Comparison of ENCODE assay signal across 15 mouse cellular contexts in genomic region chr6:76688831-76689230, GRCm38 (mm10).
DNase-seq lines count a peak whose midpoint lies in the region; ATAC-seq lines count a peak whose summit lies in the region.
"Had no signal": no experiment of that assay in that cellular context is flagged by ENCODE, and none has a peak within 500 bp of the region (broad histone marks: within the 10 kb centered on the region; RNA-seq: fewer than 3 reads in every experiment).

No protein-coding gene starts in this region.

- H3K9me3 ChIP-seq in hindbrain, embryonic 16.5 days (ENCODE audit: control insufficient read depth, low read length), result no peaks in the 10 kb centered on the region
- no peaks in the 10 kb centered on the region for H3K9me3 ChIP-seq in hindbrain, embryonic 13.5 days
- no peaks in the 10 kb centered on the region for H3K9me3 ChIP-seq in midbrain, embryonic 14.5 days (ENCODE audit: control insufficient read depth, low read length)
- H3K9me3 ChIP-seq in midbrain, embryonic 10.5 days (replicated peaks), result no peaks in the 10 kb centered on the region
- H3K9me3 ChIP-seq: neural tube, embryonic 12.5 days had no signal

- 0 out of 2 replicates have a peak, but pooled peaks have one; percentile 20 for ATAC-seq in hindbrain, embryonic 16.5 days
- no peak for ATAC-seq in hindbrain, embryonic 13.5 days (ENCODE audit: low FRiP score)
- ATAC-seq in midbrain, embryonic 14.5 days (ENCODE audit: low FRiP score, low TSS enrichment), result no peak
- ATAC-seq: CD4-positive, CD25-positive, alpha-beta regulatory T cell, adult 4 months had no signal

- no peak overlapping the region for H3K4me3 ChIP-seq in hindbrain, embryonic 16.5 days (ENCODE audit: low read length)
- H3K4me3 ChIP-seq in hindbrain, embryonic 13.5 days, result no peak overlapping the region
- H3K4me3 ChIP-seq in midbrain, embryonic 14.5 days (replicated peaks; ENCODE audit: low read depth, low read length), result no peak overlapping the region
- no peak overlapping the region for H3K4me3 ChIP-seq in midbrain, embryonic 10.5 days
- H3K4me3 ChIP-seq: neural tube, embryonic 12.5 days had no signal

- peaks cover 5% of the 10 kb centered on the region; the same call in 1 of the 2 replicates for H3K4me1 ChIP-seq in hindbrain, embryonic 16.5 days (ENCODE audit: control insufficient read depth, insufficient read depth, low read depth, low read length)
- peaks cover 10% of the 10 kb centered on the region for H3K4me1 ChIP-seq in hindbrain, embryonic 13.5 days (replicated peaks)
- H3K4me1 ChIP-seq in midbrain, embryonic 14.5 days (ENCODE audit: control insufficient read depth, insufficient read depth, low read length), result peaks cover 5% of the 10 kb centered on the region
- H3K4me1 ChIP-seq in midbrain, embryonic 10.5 days, result peaks cover 11% of the 10 kb centered on the region; the same call in 1 of the 2 replicates
- H3K4me1 ChIP-seq: neural tube, embryonic 12.5 days had no signal

- no peak overlapping the region for H3K9ac ChIP-seq in hindbrain, embryonic 16.5 days (ENCODE audit: low read depth, low read length)
- H3K9ac ChIP-seq in hindbrain, embryonic 13.5 days, result no peak overlapping the region
- H3K9ac ChIP-seq in midbrain, embryonic 14.5 days (replicated peaks; ENCODE audit: low read length), result no peak overlapping the region
- H3K9ac ChIP-seq: liver, embryonic 14.5 days; neural tube, embryonic 12.5 days had no signal

- WGBS in hindbrain, embryonic 16.5 days, result 51% methylated on average over 2 of the region's 2 CpGs
- 51% methylated on average over 2 of the region's 2 CpGs for WGBS in hindbrain, embryonic 13.5 days
- WGBS in midbrain, embryonic 14.5 days, result 43% methylated on average over 2 of the region's 2 CpGs
- WGBS in midbrain, embryonic 10.5 days, result 66% methylated on average over 2 of the region's 2 CpGs

- H3K4me2 ChIP-seq in hindbrain, embryonic 16.5 days (ENCODE audit: low read length), result no peak overlapping the region
- no peak overlapping the region for H3K4me2 ChIP-seq in hindbrain, embryonic 13.5 days
- no peak overlapping the region for H3K4me2 ChIP-seq in midbrain, embryonic 14.5 days (ENCODE audit: low read length)
- H3K4me2 ChIP-seq: neural tube, embryonic 12.5 days had no signal

- H3K27ac ChIP-seq in hindbrain, embryonic 16.5 days (ENCODE audit: low read depth, low read length), result no peak overlapping the region
- no peak overlapping the region for H3K27ac ChIP-seq in hindbrain, embryonic 13.5 days
- H3K27ac ChIP-seq in midbrain, embryonic 14.5 days (replicated peaks; ENCODE audit: low read depth, low read length), result no peak overlapping the region
- H3K27ac ChIP-seq in midbrain, embryonic 10.5 days (replicated peaks), result no peak overlapping the region
- H3K27ac ChIP-seq: liver, embryonic 14.5 days; neural tube, embryonic 12.5 days had no signal

- peak; percentile 66 for DNase-seq in midbrain, embryonic 14.5 days
- no peak for DNase-seq in midbrain, embryonic 10.5 days (ENCODE audit: low spot score)
- peak; percentile 3 for DNase-seq in cerebellum, adult 9-11 months
- DNase-seq in cerebellum, postnatal 4 days (ENCODE audit: low spot score in 2 of 2), result peak; percentile 11 to 21
- DNase-seq in gastrocnemius, adult 18-20 months (ENCODE audit: low spot score), result no peak
- DNase-seq: adrenal gland, postnatal 14 days; kidney, adult 2 months; kidney, postnatal 4 days; layer of hippocampus, postnatal 36 days; lung, postnatal 10 days had no signal

- H3K27me3 ChIP-seq in hindbrain, embryonic 16.5 days (replicated peaks; ENCODE audit: control insufficient read depth, insufficient read depth, low read length), result no peaks in the 10 kb centered on the region
- H3K27me3 ChIP-seq in hindbrain, embryonic 13.5 days, result no peaks in the 10 kb centered on the region
- no peaks in the 10 kb centered on the region for H3K27me3 ChIP-seq in midbrain, embryonic 14.5 days (ENCODE audit: control insufficient read depth, insufficient read depth, low read length)
- H3K27me3 ChIP-seq in midbrain, embryonic 10.5 days (ENCODE audit: low read depth, poor library complexity, severe bottlenecking), result no peaks in the 10 kb centered on the region
- H3K27me3 ChIP-seq: neural tube, embryonic 12.5 days had no signal

- no peaks in the 10 kb centered on the region for H3K36me3 ChIP-seq in hindbrain, embryonic 16.5 days (ENCODE audit: control insufficient read depth, insufficient read depth, low read length)
- no peaks in the 10 kb centered on the region for H3K36me3 ChIP-seq in hindbrain, embryonic 13.5 days
- no peaks in the 10 kb centered on the region for H3K36me3 ChIP-seq in midbrain, embryonic 14.5 days (ENCODE audit: control insufficient read depth, insufficient read depth, low read length)
- H3K36me3 ChIP-seq in midbrain, embryonic 10.5 days, result no peaks in the 10 kb centered on the region
- H3K36me3 ChIP-seq: neural tube, embryonic 12.5 days had no signal

Comparison
In these comparisons a context has a peak if more than half of its experiments do, and no peak if none do; other contexts are left out.
1. DNase-seq: peak in midbrain, embryonic 14.5 days (single experiment), cerebellum, adult 9-11 months (single experiment) and cerebellum, postnatal 4 days (2 of 2); none in midbrain, embryonic 10.5 days (single experiment) and gastrocnemius, adult 18-20 months (single experiment).